Mouse (Mus musculus): ENCODE measurements around the gene Vezf1. TPM values are rescaled to one million over a fixed set of nuclear protein-coding genes. Genes with fewer than 3 reads are reported as not detected.

Vezf1 gene
- total and polyA plus RNA-seq, 3 experiments, result 7.4 to 11.4 (median 9.8) TPM

- Histone ChIP-seq H3K79me2 (replicated peaks; ENCODE audit: control insufficient read depth, extremely low read depth, insufficient read depth, poor library complexity, severe bottlenecking) (peaks cover 41% of the 10 kb centered on the region), H3K36me3 (replicated peaks in 1 of 2; ENCODE audit: control insufficient read depth in 1 of 2, insufficient read depth in 1 of 2, low read length in 1 of 2) (peaks cover 7 to 9% of the 10 kb centered on the region in 2 experiments), H3K27ac (ENCODE audit: insufficient read depth, low read depth) (peak overlapping the region; percentile 44; the same call in 1 of the 2 replicates), H3K9ac (ENCODE audit: insufficient read depth, low read depth) (peak overlapping the region; percentile 98), H3K27me3 (replicated peaks) (no peaks in the 10 kb centered on the region), H3K9me3 (replicated peaks; ENCODE audit: low read length) (no peaks in the 10 kb centered on the region), H3K4me2 (ENCODE audit: insufficient read depth, low read depth, poor library complexity, severe bottlenecking) (peak overlapping the region; percentile 98), H3K4me3 (replicated peaks in 1 of 3; ENCODE audit: low read depth in 2 of 3, low read length in 2 of 3, poor library complexity in 1 of 3) (peak overlapping the region; percentile 64 to 84 (median 79)), H3K4me1 (ENCODE audit: control insufficient read depth in 1 of 2, insufficient read depth in 2 of 2) (peaks cover 4 to 30% of the 10 kb centered on the region in 2 experiments; a peak in 3 of 4 replicates)
- peak; percentile 36; the same call in 1 of the 2 replicates for TF ChIP-seq POLR2A (IDR thresholded peaks at IDR 0.05; ENCODE audit: low read depth, low read length)
- peak; percentile 5; the same call in 1 of the 2 replicates for TF ChIP-seq EP300 (IDR thresholded peaks at IDR 0.05; ENCODE audit: low read length)
- TF ChIP-seq CHD2 (IDR thresholded peaks at IDR 0.05; ENCODE audit: low read length), result peak; percentile 43; the same call in 1 of the 2 replicates
- no peak for TF ChIP-seq ZKSCAN1 (IDR thresholded peaks at IDR 0.05; ENCODE audit: borderline replicate concordance, low read depth, low read length)
- TF ChIP-seq ZMIZ1 (IDR thresholded peaks at IDR 0.05; ENCODE audit: low read depth, low read length), result no peak
- no peak for TF ChIP-seq RAD21 (IDR thresholded peaks at IDR 0.05; ENCODE audit: low read depth, low read length)
- 0 out of 2 replicates have a peak, but pooled peaks have one; percentile 6 for TF ChIP-seq HCFC1 (IDR thresholded peaks at IDR 0.05; ENCODE audit: low read depth, low read length)
- TF ChIP-seq IRF4 (IDR thresholded peaks at IDR 0.05; ENCODE audit: low read depth, low read length), result 0 out of 2 replicates have a peak, but pooled peaks have one; percentile 16
- no peak for TF ChIP-seq NELFE (IDR thresholded peaks at IDR 0.05; ENCODE audit: low read depth, low read length)
- TF ChIP-seq MXI1 (IDR thresholded peaks at IDR 0.05; ENCODE audit: low read depth, low read length), result peak; percentile 68
- 0 out of 2 replicates have a peak, but pooled peaks have one; percentile 12 for TF ChIP-seq MAZ (IDR thresholded peaks at IDR 0.05; ENCODE audit: low read depth, low read length)
- TF ChIP-seq USF2 (conservative IDR thresholded peaks at IDR 0.05; ENCODE audit: low read depth, low read length), result no peak
- TF ChIP-seq MEF2A (IDR thresholded peaks at IDR 0.05; ENCODE audit: borderline replicate concordance, low read depth, low read length), result no peak
- no peak for TF ChIP-seq JUN (IDR thresholded peaks at IDR 0.05; ENCODE audit: insufficient read depth, low read depth, low read length)
- TF ChIP-seq KAT2A (IDR thresholded peaks at IDR 0.05; ENCODE audit: insufficient replicate concordance, low read length), result no peak
- TF ChIP-seq USF1 (IDR thresholded peaks at IDR 0.05; ENCODE audit: low read depth, low read length), result no peak
- TF ChIP-seq GABPA (IDR thresholded peaks at IDR 0.05; ENCODE audit: insufficient replicate concordance, low read depth, low read length), result no peak
- TF ChIP-seq TBP (conservative IDR thresholded peaks at IDR 0.05; ENCODE audit: low read depth, low read length), result no peak
- TF ChIP-seq ZC3H11A (IDR thresholded peaks at IDR 0.05; ENCODE audit: low read depth, low read length), result no peak
- TF ChIP-seq MAFK (IDR thresholded peaks at IDR 0.05; ENCODE audit: insufficient replicate concordance, low read length), result no peak
- TF ChIP-seq ETS1 (conservative IDR thresholded peaks at IDR 0.05; ENCODE audit: low read depth, low read length), result no peak
- TF ChIP-seq E2F4 (IDR thresholded peaks at IDR 0.05; ENCODE audit: insufficient replicate concordance, low read depth, low read length), result no peak
- TF ChIP-seq TCF12 (IDR thresholded peaks at IDR 0.05; ENCODE audit: low read depth, low read length), result no peak
- no peak for TF ChIP-seq JUND (conservative IDR thresholded peaks at IDR 0.05; ENCODE audit: low read depth, low read length)
- TF ChIP-seq CTCF (conservative IDR thresholded peaks at IDR 0.05 in 1 of 2, IDR thresholded peaks at IDR 0.05 in 1 of 2; ENCODE audit: low read depth in 2 of 2, low read length in 2 of 2), result no peak
- TF ChIP-seq MYC (IDR thresholded peaks at IDR 0.05; ENCODE audit: low read depth, low read length), result no peak
- no peak for TF ChIP-seq PAX5 (IDR thresholded peaks at IDR 0.05; ENCODE audit: low read length)
- TF ChIP-seq MAX (IDR thresholded peaks at IDR 0.05; ENCODE audit: low read length), result no peak
- peak; percentile 71; the same call in 1 of the 2 replicates for TF ChIP-seq SIN3A (IDR thresholded peaks at IDR 0.05; ENCODE audit: low read length)
- peak; percentile 88 for TF ChIP-seq UBTF (IDR thresholded peaks at IDR 0.05; ENCODE audit: low read depth, low read length)
- TF ChIP-seq POLR2AphosphoS2 (IDR thresholded peaks at IDR 0.05; ENCODE audit: low read depth, low read length), result no peak
- no peak; the same call in 1 of the 2 replicates for TF ChIP-seq CHD1 (IDR thresholded peaks at IDR 0.05; ENCODE audit: low read depth, low read length)
- TF ChIP-seq ZNF384 (IDR thresholded peaks at IDR 0.05; ENCODE audit: low read depth, low read length), result no peak
- TF ChIP-seq ELF1 (IDR thresholded peaks at IDR 0.05; ENCODE audit: low read depth, low read length), result no peak
- TF ChIP-seq RCOR1 (conservative IDR thresholded peaks at IDR 0.05; ENCODE audit: low read depth, low read length), result no peak
- no peak for TF ChIP-seq NRF1 (IDR thresholded peaks at IDR 0.05; ENCODE audit: low read depth, low read length)
- TF ChIP-seq BHLHE40 (IDR thresholded peaks at IDR 0.05; ENCODE audit: low read depth, low read length), result no peak; the same call in 1 of the 2 replicates
- no peak for TF ChIP-seq SMC3 (IDR thresholded peaks at IDR 0.05; ENCODE audit: low read depth, low read length)
- in situ Hi-C loops (cut with MboI; ENCODE audit: low pct_ligation_motif_present, low pct_unique_long_range_greater_than_20kb, low sequenced_read_pairs) (no loop called here), dilution Hi-C loops (cut with MboI; ENCODE audit: extremely low pct_ligation_motif_present, extremely low pct_unique_long_range_greater_than_20kb, low sequenced_read_pairs) (loop anchor here (25.0 kb wide), 1 partner anchor 119 kb away; no protein-coding TSS in a partner anchor)
- DNase-seq (ENCODE audit: extremely low read depth), result no peak
Observed at GRCm38 (mm10) chr11:88068411-88069245, 549 bp downstream of the Vezf1 start.
